In the genomic region with DNA sequence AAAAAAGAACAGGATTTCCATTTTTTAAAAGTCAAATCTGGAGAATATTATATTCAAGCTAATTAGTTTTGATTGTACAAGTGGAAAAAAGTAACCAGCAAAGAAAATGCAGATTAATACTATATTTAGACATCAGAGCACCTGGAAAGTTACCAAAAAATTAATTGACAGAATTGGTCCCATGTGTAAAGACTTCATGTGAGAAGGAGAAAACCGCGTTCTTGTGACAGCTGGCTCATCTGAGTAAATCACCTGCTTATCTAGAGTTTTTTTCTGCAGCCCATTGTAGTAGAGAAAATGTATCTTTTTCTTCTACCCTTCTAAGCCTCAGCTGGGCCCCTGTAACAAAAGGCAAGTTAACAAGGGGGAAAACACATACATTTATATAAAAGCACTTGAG, we compare ENCODE assay signal across 24 mouse cellular contexts.
"Had no signal": no experiment of that assay in that cellular context is flagged by ENCODE, and none has a peak within 500 bp of the region (broad histone marks: within the 10 kb centered on the region; RNA-seq: fewer than 3 reads in every experiment).

No protein-coding gene starts in this region.

- H3K4me2 ChIP-seq: heart, embryonic 11.5 days; heart, embryonic 13.5 days; heart, embryonic 15.5 days; hindbrain, embryonic 14.5 days; kidney, embryonic 15.5 days; limb, embryonic 12.5 days; liver, embryonic 11.5 days had no signal

- H3K4me1 ChIP-seq: heart, embryonic 13.5 days; heart, embryonic 15.5 days; kidney, embryonic 15.5 days had no signal

- H3K36me3 ChIP-seq: heart, embryonic 15.5 days; kidney, embryonic 15.5 days; limb, embryonic 10.5 days; limb, embryonic 12.5 days had no signal

- DNase-seq: gastrocnemius, postnatal 14 days; gastrocnemius, postnatal 36 days; heart, adult 2 months; heart, postnatal 14 days; heart, postnatal 36 days; kidney, adult 11 months; kidney, adult 2 months; kidney, adult 9 months; kidney, postnatal 14 days; kidney, postnatal 36 days; layer of hippocampus, adult 9-11 months; layer of hippocampus, postnatal 36 days; liver had no signal

- H3K9ac ChIP-seq: heart, embryonic 13.5 days; heart, embryonic 15.5 days; hindbrain, embryonic 14.5 days; kidney, embryonic 15.5 days; limb, embryonic 12.5 days had no signal

- H3K4me3 ChIP-seq: heart, adult 2 months; heart, embryonic 13.5 days; heart, embryonic 15.5 days; kidney, embryonic 15.5 days; limb, embryonic 10.5 days; limb, embryonic 12.5 days had no signal

- H3K27me3 ChIP-seq: heart, embryonic 13.5 days; heart, embryonic 15.5 days; kidney, embryonic 15.5 days had no signal

- H3K27ac ChIP-seq: heart, adult 2 months; heart, embryonic 13.5 days; heart, embryonic 15.5 days; hindbrain, embryonic 14.5 days; kidney, embryonic 15.5 days; kidney, postnatal 0 days; limb, embryonic 10.5 days; limb, embryonic 12.5 days had no signal

- ATAC-seq: hindbrain, embryonic 16.5 days; intestine, embryonic 16.5 days had no signal

- H3K9me3 ChIP-seq: heart, embryonic 13.5 days; heart, embryonic 15.5 days; kidney, embryonic 15.5 days; limb, embryonic 10.5 days had no signal
